Mouse (Mus musculus) forebrain, embryonic 11.5 days (tissue): ENCODE data around the gene Rprd2. TPM values are rescaled to one million over a fixed set of nuclear protein-coding genes. Genes with fewer than 3 reads are reported as not detected.
A peak's percentile ranks its signal among the peaks of the same experiment; 100 is the strongest.
"Not testable (repeated sequence)": the region's sequence is repeated elsewhere in the genome, so short reads cannot be mapped to it uniquely, and the experiment has no call there.

Experiments
- ATAC-seq: fragments of 200-750 bp; cut with Nextera tagmentation; replicated peaks from 2 replicates; pipeline ENCODE4 v1.8.0; 2017; ENCODE audit warnings: moderate TSS enrichment; ENCODE audit not compliant: low FRiP score
- DNase-seq: peaks from one replicate; pipeline ENCODE4 v3.0.0-alpha.2; 2017; ENCODE audit warnings: low spot score
- H3K27ac ChIP-seq: fragments of 300-500 bp; sonication (generic); 2 replicates; pipeline ENCODE4 v1.5.1; 2014; ENCODE audit warnings: low read depth, low read length
- H3K27me3 ChIP-seq: fragments of 300-500 bp; sonication (generic); 2 replicates; pipeline ENCODE4 v1.6.1; 2014; ENCODE audit warnings: mild to moderate bottlenecking, low read length, mixed read lengths; ENCODE audit not compliant: control insufficient read depth, insufficient read depth
- H3K36me3 ChIP-seq: fragments of 300-500 bp; sonication (generic); 2 replicates; pipeline ENCODE4 v1.6.1; 2014; ENCODE audit warnings: mild to moderate bottlenecking, low read length, moderate library complexity, mixed read lengths; ENCODE audit not compliant: control insufficient read depth, insufficient read depth
- H3K4me1 ChIP-seq: fragments of 300-500 bp; sonication (generic); replicated peaks from 2 replicates; pipeline ENCODE4 v1.6.1; 2014; ENCODE audit warnings: low read length, mixed read lengths; ENCODE audit not compliant: control insufficient read depth, insufficient read depth
- H3K4me2 ChIP-seq: fragments of 300-500 bp; sonication (generic); 2 replicates; pipeline ENCODE4 v1.6.1; 2014; ENCODE audit warnings: low read depth, mild to moderate bottlenecking, low read length, moderate library complexity, mixed read lengths; ENCODE audit not compliant: severe bottlenecking
- H3K4me3 ChIP-seq: fragments of 300-500 bp; sonication (generic); 2 replicates; pipeline ENCODE4 v1.5.1; 2014; ENCODE audit warnings: low read depth, low read length
- H3K9ac ChIP-seq: fragments of 300-500 bp; sonication (generic); 2 replicates; pipeline ENCODE4 v1.6.1; 2014; ENCODE audit warnings: low read length
- H3K9me3 ChIP-seq: fragments of 300-500 bp; sonication (generic); 2 replicates; pipeline ENCODE4 v1.6.1; 2016; ENCODE audit warnings: low read length, mixed read lengths; ENCODE audit not compliant: control insufficient read depth
- WGBS: fragments of 180-500 bp; shearing (Covaris S2); extraction: QIAGEN DNeasy Blood & Tissue Kit; methylation state at CpG from one replicate; pipeline ENCODE4 v1.1.7; 2014; 5-methylcytosine and 5-hydroxymethylcytosine counted together
- polyA plus RNA-seq: library from polyadenylated mRNA; unstranded; fragments of >200 nt; fragmentation: Nextera tagmentation; extraction: Ambion mirVana; gene quantifications from 2 replicates; pipeline ENCODE4 v1.2.1, GENCODE M21; 2014

The Rprd2 gene
- polyA plus RNA-seq, 1 experiment from 2014 or later = 23.8 TPM

GRCm38 (mm10) chr3:95829053-95829452 is 10.4 kb upstream of the Rprd2 start:
- H3K27ac ChIP-seq = no peak overlapping the region
- H3K4me2 ChIP-seq = no peak overlapping the region
- no peak overlapping the region for H3K9ac ChIP-seq
- no peak for DNase-seq
- H3K27me3 ChIP-seq = no peaks in the 10 kb centered on the region
- ATAC-seq = no peak
- H3K36me3 ChIP-seq = peaks cover 21% of the 10 kb centered on the region
- 90% methylated on average over 4 of the region's 4 CpGs for WGBS
- no peaks in the 10 kb centered on the region for H3K4me1 ChIP-seq
- H3K9me3 ChIP-seq = no peaks in the 10 kb centered on the region
- H3K4me3 ChIP-seq = no peak overlapping the region

DNA sequence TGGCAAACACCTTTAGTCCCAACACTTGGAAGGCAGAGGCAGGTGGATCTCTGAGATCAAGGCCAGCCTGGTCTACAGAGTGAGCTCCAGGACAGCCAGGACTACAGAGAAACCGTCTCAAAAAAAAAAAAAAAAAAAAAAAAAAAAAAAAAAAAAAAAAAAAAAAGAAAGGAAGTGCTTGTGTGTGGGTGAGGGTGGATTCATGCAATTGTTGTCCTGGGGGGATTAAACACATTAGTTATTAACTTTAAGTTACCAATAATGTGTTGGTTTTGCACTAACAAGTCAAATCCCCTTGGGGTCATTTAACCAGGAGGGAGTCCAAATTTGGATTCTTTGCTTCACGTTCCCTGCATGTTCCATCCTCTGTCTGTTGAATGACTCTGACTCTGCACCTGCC is 7.6 kb upstream of the Rprd2 start:
- no peaks in the 10 kb centered on the region for H3K9me3 ChIP-seq
- no peak for DNase-seq
- H3K27ac ChIP-seq = no peak overlapping the region
- peaks cover 11% of the 10 kb centered on the region for H3K36me3 ChIP-seq
- no peak overlapping the region for H3K4me2 ChIP-seq
- no peaks in the 10 kb centered on the region for H3K27me3 ChIP-seq
- H3K4me1 ChIP-seq = no peaks in the 10 kb centered on the region
- no peak overlapping the region for H3K9ac ChIP-seq
- 89% methylated on average over 2 of the region's 2 CpGs for whole genome bisulfite sequencing
- ATAC-seq = no peak
- H3K4me3 ChIP-seq = no peak overlapping the region

DNA sequence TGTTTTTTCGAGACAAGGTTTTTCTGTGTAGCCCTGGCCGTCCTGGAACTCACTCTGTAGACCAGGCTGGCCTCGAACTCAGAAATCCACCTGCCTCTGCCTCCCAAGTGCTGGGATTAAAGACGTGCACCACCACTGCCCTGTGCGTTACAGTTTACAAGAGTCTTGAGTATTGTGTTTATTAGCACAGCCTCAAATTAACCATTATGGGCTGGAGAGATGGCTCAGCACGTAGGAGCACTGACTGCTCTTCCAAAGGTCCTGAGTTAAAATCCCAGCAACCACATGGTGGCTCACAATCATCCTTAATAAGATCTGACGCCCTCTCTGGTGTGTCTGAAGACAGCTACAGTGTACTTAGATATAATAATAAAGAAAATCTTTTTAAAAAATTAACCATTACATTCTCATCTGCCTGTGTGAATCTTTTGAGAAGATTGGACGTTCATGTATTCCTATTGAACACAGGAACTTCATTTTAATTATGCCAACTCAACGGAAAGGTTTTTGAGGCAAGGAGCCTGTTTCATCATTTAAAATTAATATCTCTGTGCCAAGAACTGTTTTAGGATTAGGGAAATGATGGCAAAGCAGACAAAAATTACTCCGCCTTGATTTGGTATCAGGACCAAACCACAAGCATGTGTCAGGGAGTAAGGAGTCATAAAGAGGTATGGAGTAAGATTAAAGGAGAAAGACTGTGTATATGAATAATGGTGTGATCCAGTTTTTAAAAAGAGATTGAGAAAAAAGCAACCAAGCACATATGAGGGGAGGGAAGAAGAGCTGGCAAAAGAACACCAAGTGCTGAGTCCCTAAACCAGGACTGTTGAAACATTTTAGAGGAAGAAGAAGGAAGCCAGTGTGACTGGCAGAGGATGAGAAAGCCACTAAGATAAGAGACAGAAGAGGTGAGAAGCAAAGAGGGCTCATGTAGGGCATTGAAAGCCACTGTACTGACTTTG is 1.7 kb upstream of the Rprd2 start:
- no peaks in the 10 kb centered on the region for H3K27me3 ChIP-seq
- 50% methylated on average over 10 of the region's 10 CpGs for WGBS
- DNase-seq (no peak), ATAC-seq (peak; percentile 6; the same call in 1 of the 2 replicates)
- no peaks in the 10 kb centered on the region for H3K36me3 ChIP-seq
- H3K4me2 ChIP-seq = peak overlapping the region; percentile 53
- H3K4me1 ChIP-seq = peaks cover 3% of the 10 kb centered on the region; the same call in 1 of the 2 replicates
- peak overlapping the region; percentile 100 for H3K27ac ChIP-seq
- peak overlapping the region; percentile 72 for H3K9ac ChIP-seq
- peak overlapping the region; percentile 84 for H3K4me3 ChIP-seq
- H3K9me3 ChIP-seq = no peaks in the 10 kb centered on the region

- Histone ChIP-seq H3K4me3 (peak overlapping the region; percentile 84), H3K9ac (peak overlapping the region; percentile 72), H3K36me3 (no peaks in the 10 kb centered on the region), H3K4me1 (peaks cover 3% of the 10 kb centered on the region; the same call in 1 of the 2 replicates), H3K4me2 (peak overlapping the region; percentile 53), H3K27me3 (no peaks in the 10 kb centered on the region), H3K27ac (peak overlapping the region; percentile 100), H3K9me3 (no peaks in the 10 kb centered on the region)
- WGBS = under 1% methylated on average over 49 of the region's 49 CpGs
- peak; percentile 100 for DNase-seq
- ATAC-seq = peak; percentile 96
Measured at GRCm38 (mm10) chr3:95819351-95819985, 805 bp upstream of the Rprd2 start.

- Histone ChIP-seq H3K27ac (peak overlapping the region; percentile 100), H3K9ac (peak overlapping the region; percentile 97), H3K36me3 (no peaks in the 10 kb centered on the region), H3K4me3 (peak overlapping the region; percentile 84), H3K4me2 (peak overlapping the region; percentile 77), H3K9me3 (no peaks in the 10 kb centered on the region), H3K4me1 (peaks cover 3% of the 10 kb centered on the region; the same call in 1 of the 2 replicates), H3K27me3 (no peaks in the 10 kb centered on the region)
- WGBS = under 1% methylated on average over 21 of the region's 21 CpGs
- peak; percentile 72 for DNase-seq
- ATAC-seq = peak; percentile 4; the same call in 1 of the 2 replicates
Measured at GRCm38 (mm10) chr3:95818026-95818511, 594 bp downstream of the Rprd2 start.

- Histone ChIP-seq H3K9me3 (no peaks in the 10 kb centered on the region), H3K36me3 (no peaks in the 10 kb centered on the region), H3K27ac (no peak overlapping the region), H3K4me1 (peaks cover 3% of the 10 kb centered on the region; the same call in 1 of the 2 replicates), H3K9ac (no peak overlapping the region), H3K4me2 (peak overlapping the region; percentile 24; the same call in 1 of the 2 replicates), H3K27me3 (no peaks in the 10 kb centered on the region), H3K4me3 (no peak overlapping the region)
- DNase-seq = no peak
- no peak for ATAC-seq
- WGBS = 95% methylated on average over 3 of the region's 3 CpGs
Measured at GRCm38 (mm10) chr3:95816681-95817080, 2.0 kb downstream of the Rprd2 start.

GRCm38 (mm10) chr3:95808384-95808783 is 10.3 kb downstream of the Rprd2 start:
- WGBS = 78% methylated on average over 2 of the region's 2 CpGs

DNA sequence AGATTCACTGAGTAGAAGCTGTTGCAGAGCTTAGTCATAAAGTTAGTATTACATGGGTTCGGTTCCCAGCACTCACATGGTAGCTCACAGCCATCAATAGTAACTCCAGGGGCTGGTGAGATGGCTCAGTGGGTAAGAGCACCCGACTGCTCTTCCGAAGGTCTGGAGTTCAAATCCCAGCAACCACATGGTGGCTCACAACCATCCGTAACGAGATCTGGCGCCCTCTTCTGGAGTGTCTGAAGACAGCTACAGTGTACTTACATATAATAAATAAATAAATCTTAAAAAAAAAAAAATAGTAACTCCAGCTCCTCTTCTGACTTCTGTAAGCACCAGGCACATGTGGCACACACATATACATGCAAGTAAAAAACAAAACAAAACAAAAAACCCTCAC is 11.0 kb downstream of the Rprd2 start:
- not testable (repeated sequence) for ATAC-seq, H3K4me2 ChIP-seq, H3K27ac ChIP-seq, DNase-seq, H3K4me3 ChIP-seq, H3K27me3 ChIP-seq, H3K36me3 ChIP-seq, H3K4me1 ChIP-seq, H3K9ac ChIP-seq, H3K9me3 ChIP-seq
- 98% methylated on average over 3 of the region's 6 CpGs for WGBS

More at GRCm38 (mm10) chr3:95808384-95808783, 10.3 kb downstream of the Rprd2 start:
- peaks cover 2% of the 10 kb centered on the region; the same call in 1 of the 2 replicates for H3K36me3 ChIP-seq
- ATAC-seq = no peak
- no peak overlapping the region for H3K4me3 ChIP-seq
- H3K4me2 ChIP-seq = no peak overlapping the region
- no peak for DNase-seq
- H3K4me1 ChIP-seq = no peaks in the 10 kb centered on the region
- H3K9me3 ChIP-seq = no peaks in the 10 kb centered on the region
- H3K27me3 ChIP-seq = no peaks in the 10 kb centered on the region
- H3K27ac ChIP-seq = no peak overlapping the region
- no peak overlapping the region for H3K9ac ChIP-seq
